Mouse (Mus musculus): ENCODE data around the gene Ncbp3. TPM values are rescaled to one million over a fixed set of nuclear protein-coding genes. Genes with fewer than 3 reads are reported as not detected.
A peak's percentile ranks its signal among the peaks of the same experiment; 100 is the strongest.

Ncbp3 gene
- total RNA-seq, 2 experiments from 2014 or later, result 8.3 to 9.1 TPM

GRCm38 (mm10) chr11:73108195-73108897 is 60.8 kb downstream of the Ncbp3 start:
- no peak for DNase-seq (ENCODE audit: extremely low spot score in 1 of 2, low spot score in 2 of 2)
- intact Hi-C loops (cut with DNase I), result no loop called here

- intact Hi-C loops (cut with DNase I), result no loop called here
- no peak for DNase-seq (ENCODE audit: extremely low spot score in 1 of 2, low spot score in 2 of 2)
These were observed 61.5 kb downstream of the Ncbp3 start for GRCm38 (mm10) chr11:73108898-73109625.

- intact Hi-C loops (cut with DNase I), result no loop called here
- DNase-seq (ENCODE audit: extremely low spot score in 1 of 2, low spot score in 2 of 2), result no peak
These were observed 62.4 kb downstream of the Ncbp3 start for GRCm38 (mm10) chr11:73109941-73110340.

- intact Hi-C loops (cut with DNase I), result no loop called here
- no peak for DNase-seq (ENCODE audit: extremely low spot score in 1 of 2, low spot score in 2 of 2)
These were observed 63.8 kb downstream of the Ncbp3 start for GRCm38 (mm10) chr11:73111414-73111813.

GRCm38 (mm10) chr11:73126495-73126894 is 78.9 kb downstream of the Ncbp3 start:
- no peak for DNase-seq (ENCODE audit: extremely low spot score in 1 of 2, low spot score in 2 of 2)
- intact Hi-C loops (cut with DNase I), result no loop called here

GRCm38 (mm10) chr11:73131020-73131419 is 83.4 kb downstream of the Ncbp3 start:
- no peak for DNase-seq (ENCODE audit: extremely low spot score in 1 of 2, low spot score in 2 of 2)
- intact Hi-C loops (cut with DNase I), result loop anchor here (10.0 kb wide), 2 partner anchors 154 to 1244 kb away; no protein-coding TSS in a partner anchor

GRCm38 (mm10) chr11:73132999-73133398 is 85.4 kb downstream of the Ncbp3 start:
- intact Hi-C loops (cut with DNase I), result loop anchor here (10.0 kb wide), 2 partner anchors 152 to 1242 kb away; no protein-coding TSS in a partner anchor
- DNase-seq (ENCODE audit: extremely low spot score in 1 of 2, low spot score in 2 of 2), result no peak

- DNase-seq (ENCODE audit: extremely low spot score in 1 of 2, low spot score in 2 of 2), result no peak
- intact Hi-C loops (cut with DNase I), result loop anchor here (10.0 kb wide), 2 partner anchors 151 to 1241 kb away; no protein-coding TSS in a partner anchor
These were observed 86.6 kb downstream of the Ncbp3 start for GRCm38 (mm10) chr11:73134222-73134621.

- DNase-seq (ENCODE audit: extremely low spot score in 1 of 2, low spot score in 2 of 2), result no peak
- intact Hi-C loops (cut with DNase I), result loop anchor here (10.0 kb wide), 2 partner anchors 148 to 1238 kb away; no protein-coding TSS in a partner anchor
These were observed 89.0 kb downstream of the Ncbp3 start for GRCm38 (mm10) chr11:73136587-73136986.

- intact Hi-C loops (cut with DNase I), result loop anchor here (10.0 kb wide), 2 partner anchors 148 to 1238 kb away; no protein-coding TSS in a partner anchor
- no peak for DNase-seq (ENCODE audit: extremely low spot score in 1 of 2, low spot score in 2 of 2)
These were observed 89.5 kb downstream of the Ncbp3 start for GRCm38 (mm10) chr11:73137116-73137515.

- intact Hi-C loops (cut with DNase I), result loop anchor here (10.0 kb wide), 2 partner anchors 147 to 1237 kb away; no protein-coding TSS in a partner anchor
- peak; percentile 84 to 95 for DNase-seq (ENCODE audit: extremely low spot score in 1 of 2, low spot score in 2 of 2)
These were observed 90.3 kb downstream of the Ncbp3 start, which contains the start of gene Haspin for GRCm38 (mm10) chr11:73137591-73138501. TSS of gene Haspin (minus strand) at chr11:73138294.

Other genes starting within 250 kb of the Ncbp3 start
- 1 to 10 TPM; 6.0 to 6.8 TPM for gene Atp2a3, start 86.6 kb upstream of the Ncbp3 start, total RNA-seq (2021)
- 1 to 10 TPM in 1 of 2 experiments, under 1 TPM in 1; 0.87 to 1.0 TPM for gene P2rx1, start 48.7 kb upstream of the Ncbp3 start, total RNA-seq (2021)
- 10 to 100 TPM; 33.6 to 34.1 TPM for gene Camkk1, start 28.8 kb upstream of the Ncbp3 start, total RNA-seq (2021)
- gene Itgae, start 42.8 kb downstream of the Ncbp3 start, total RNA-seq (2021), result under 1 TPM; 0.19 to 0.22 TPM
- gene Haspin, start 90.5 kb downstream of the Ncbp3 start, total RNA-seq (2021), result under 1 TPM; 0.75 to 0.92 TPM
- gene P2rx5, start 112.6 kb downstream of the Ncbp3 start, total RNA-seq (2021), result under 1 TPM; 0.32 to 0.54 TPM
- gene Emc6, start 129.3 kb downstream of the Ncbp3 start, total RNA-seq (2021), result 10 to 100 TPM; 59.7 to 65.4 TPM
- 10 to 100 TPM; 18.2 to 20.2 TPM for gene Tax1bp3, start 129.3 kb downstream of the Ncbp3 start, total RNA-seq (2021)
- gene Ctns, start 151.3 kb downstream of the Ncbp3 start, total RNA-seq (2021), result 10 to 100 TPM; 17.6 to 18.2 TPM
- 1 to 10 TPM; 2.1 to 3.0 TPM for gene Shpk, start 151.7 kb downstream of the Ncbp3 start, total RNA-seq (2021)
- gene Trpv1, start 186.5 kb downstream of the Ncbp3 start, total RNA-seq (2021), result under 1 TPM; 0.32 to 0.43 TPM
- gene Trpv3, start 219.6 kb downstream of the Ncbp3 start, total RNA-seq (2021), result under 1 TPM; 0.73 to 0.79 TPM